Mouse (Mus musculus): Measurements from ENCODE around the gene Myo7a. TPM values are rescaled to one million over a fixed set of nuclear protein-coding genes. Genes with fewer than 3 reads are reported as not detected.

Myo7a gene
- total RNA-seq (2014; fragmentation: Nextera tagmentation) (34.8 and 43.7 TPM in 2 replicates), total RNA-seq (2017) (22.0 and 26.2 TPM in 2 replicates)

- ATAC-seq (replicated peaks; ENCODE audit: poor library complexity, severe bottlenecking), result peak; percentile 39
These were observed at the start of gene Myo7a for GRCm38 (mm10) chr7:98119179-98119960. Myo7a (minus strand) TSS chr7:98119524.

- ATAC-seq (replicated peaks; ENCODE audit: poor library complexity, severe bottlenecking), result peak; percentile 73
These were observed 45.7 kb upstream of the Myo7a start for GRCm38 (mm10) chr7:98164999-98165528.

GRCm38 (mm10) chr7:98164382-98164998 lies 45.2 kb upstream of the Myo7a start:
- no peak for ATAC-seq (replicated peaks; ENCODE audit: poor library complexity, severe bottlenecking)

- no peak for ATAC-seq (replicated peaks; ENCODE audit: poor library complexity, severe bottlenecking)
These were observed 44.4 kb upstream of the Myo7a start for GRCm38 (mm10) chr7:98163700-98164099.

DNA sequence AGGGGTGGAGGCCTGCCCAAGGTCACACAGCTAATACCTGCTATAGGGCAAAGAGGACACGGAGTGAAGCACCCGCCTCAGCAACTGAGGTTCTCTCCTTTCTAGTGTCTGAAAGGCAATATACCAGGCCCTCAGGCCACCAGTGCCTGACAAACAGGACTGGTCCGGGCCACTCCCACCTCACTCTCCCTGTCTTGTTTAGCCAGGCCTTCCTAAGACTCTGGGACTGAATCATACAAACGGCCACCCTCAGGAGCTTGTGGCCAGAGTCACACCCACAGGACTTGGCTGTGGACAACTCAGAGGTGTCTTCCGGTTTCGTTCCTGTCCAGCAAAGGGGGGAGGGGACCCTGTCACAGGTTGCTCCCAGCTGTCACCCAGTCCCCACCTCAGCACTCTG lies 42.9 kb upstream of the Myo7a start:
- no peak for ATAC-seq (replicated peaks; ENCODE audit: poor library complexity, severe bottlenecking)

- ATAC-seq (replicated peaks; ENCODE audit: poor library complexity, severe bottlenecking), result no peak
These were observed 40.9 kb upstream of the Myo7a start for GRCm38 (mm10) chr7:98160041-98160740.

- no peak for ATAC-seq (replicated peaks; ENCODE audit: poor library complexity, severe bottlenecking)
These were observed 39.2 kb upstream of the Myo7a start for GRCm38 (mm10) chr7:98158481-98158880.

- ATAC-seq (replicated peaks; ENCODE audit: poor library complexity, severe bottlenecking), result no peak
These were observed 38.5 kb upstream of the Myo7a start for GRCm38 (mm10) chr7:98157636-98158332.

DNA sequence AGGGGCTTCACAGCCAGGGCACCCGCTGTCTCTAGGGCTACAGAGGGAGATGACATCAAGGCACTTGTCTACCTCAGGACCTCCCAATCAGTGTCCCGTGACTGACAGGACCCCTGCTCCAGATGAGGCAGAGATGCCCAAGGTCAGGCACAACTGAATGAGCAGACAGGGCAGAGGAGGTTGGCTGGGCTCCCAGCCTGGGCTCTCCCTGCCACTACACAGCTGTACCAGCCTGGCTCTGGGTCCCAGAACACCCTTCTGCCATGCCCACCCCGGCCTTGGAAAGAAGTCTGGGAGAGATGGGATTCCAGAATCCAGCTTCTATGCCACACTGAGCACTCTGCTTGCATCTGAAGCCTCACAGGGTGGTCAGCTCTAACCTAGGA lies 36.9 kb upstream of the Myo7a start:
- ATAC-seq (replicated peaks; ENCODE audit: poor library complexity, severe bottlenecking), result no peak

DNA sequence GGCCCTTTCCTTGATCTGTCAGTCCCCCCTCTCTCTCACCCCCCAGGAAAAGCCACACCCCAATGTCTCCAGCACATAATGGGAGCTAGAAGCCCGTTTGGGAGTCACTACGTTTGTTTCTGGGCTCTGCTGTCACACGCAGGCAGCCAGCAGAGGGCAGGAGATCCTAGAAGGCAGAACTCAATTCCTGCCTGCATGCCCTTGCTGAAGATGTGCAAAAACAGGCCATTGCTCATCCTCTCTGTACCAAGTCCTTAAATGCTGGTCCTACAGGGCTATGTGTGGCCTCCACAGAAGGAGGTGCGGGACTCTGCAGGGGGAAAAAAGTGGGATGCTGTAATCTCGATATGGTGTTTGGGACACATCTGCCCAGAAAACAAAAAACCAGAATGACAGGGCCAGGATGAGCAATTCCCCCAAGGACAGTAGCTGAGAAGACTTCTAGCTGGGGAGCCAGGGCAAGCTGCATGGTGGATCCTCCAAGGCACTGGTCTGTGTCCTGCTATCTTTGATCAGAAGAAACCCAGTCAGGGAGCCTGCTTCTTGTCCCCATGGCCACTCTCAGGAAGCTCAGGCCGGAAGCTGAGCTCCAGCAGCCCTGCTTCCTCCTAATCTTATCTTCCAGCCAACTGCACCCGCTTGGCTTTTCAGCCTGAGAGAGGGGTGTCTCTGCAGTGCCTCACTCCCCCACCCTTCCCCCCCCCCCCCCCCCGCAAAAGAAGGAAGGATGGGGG lies 36.4 kb upstream of the Myo7a start:
- ATAC-seq (replicated peaks; ENCODE audit: poor library complexity, severe bottlenecking), result peak; percentile 65

GRCm38 (mm10) chr7:98153892-98154291 lies 34.6 kb upstream of the Myo7a start:
- ATAC-seq (replicated peaks; ENCODE audit: poor library complexity, severe bottlenecking), result no peak

DNA sequence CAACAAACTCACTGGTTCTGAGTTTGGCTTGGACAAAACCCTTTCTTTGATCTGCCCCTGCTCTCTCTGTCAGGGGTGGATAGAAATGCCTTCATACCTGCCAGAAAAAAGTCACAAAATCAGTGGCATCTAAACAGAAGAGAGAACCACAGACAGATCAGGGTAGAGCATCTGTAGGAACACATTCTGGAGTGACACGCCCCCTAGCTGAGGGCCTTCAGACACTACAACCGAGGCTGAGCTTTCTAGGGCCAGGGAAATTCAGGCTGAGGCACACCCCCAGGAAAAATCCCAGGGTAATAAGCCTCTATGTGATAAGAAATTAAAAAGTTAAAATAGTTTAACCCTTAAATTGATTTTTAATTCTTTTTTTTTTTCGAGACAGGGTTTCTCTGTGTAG lies 34.0 kb upstream of the Myo7a start:
- ATAC-seq (replicated peaks; ENCODE audit: poor library complexity, severe bottlenecking), result no peak

GRCm38 (mm10) chr7:98152400-98152799 lies 33.1 kb upstream of the Myo7a start:
- ATAC-seq (replicated peaks; ENCODE audit: poor library complexity, severe bottlenecking), result no peak

DNA sequence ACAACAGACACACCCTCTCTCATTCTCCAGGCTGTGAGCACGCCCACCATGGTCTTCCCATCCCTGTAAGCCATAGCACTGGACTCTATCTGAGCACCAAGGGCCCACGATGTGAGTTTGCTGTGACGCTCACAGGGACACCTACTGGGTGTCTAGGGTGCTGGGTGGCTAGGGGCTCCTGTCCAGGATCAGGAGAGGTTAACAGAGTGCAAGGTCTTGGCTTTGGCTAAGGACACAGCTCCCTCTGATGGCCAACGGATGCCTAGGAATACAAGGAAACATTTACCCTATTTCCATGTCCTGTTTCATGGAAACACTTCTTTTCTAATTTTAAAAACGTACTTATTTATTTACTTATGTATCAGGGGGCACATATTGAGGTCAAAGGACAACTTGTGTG lies 31.2 kb upstream of the Myo7a start:
- ATAC-seq (replicated peaks; ENCODE audit: poor library complexity, severe bottlenecking), result no peak

- no peak for ATAC-seq (replicated peaks; ENCODE audit: poor library complexity, severe bottlenecking)
These were observed 30.5 kb upstream of the Myo7a start for GRCm38 (mm10) chr7:98149802-98150201.

DNA sequence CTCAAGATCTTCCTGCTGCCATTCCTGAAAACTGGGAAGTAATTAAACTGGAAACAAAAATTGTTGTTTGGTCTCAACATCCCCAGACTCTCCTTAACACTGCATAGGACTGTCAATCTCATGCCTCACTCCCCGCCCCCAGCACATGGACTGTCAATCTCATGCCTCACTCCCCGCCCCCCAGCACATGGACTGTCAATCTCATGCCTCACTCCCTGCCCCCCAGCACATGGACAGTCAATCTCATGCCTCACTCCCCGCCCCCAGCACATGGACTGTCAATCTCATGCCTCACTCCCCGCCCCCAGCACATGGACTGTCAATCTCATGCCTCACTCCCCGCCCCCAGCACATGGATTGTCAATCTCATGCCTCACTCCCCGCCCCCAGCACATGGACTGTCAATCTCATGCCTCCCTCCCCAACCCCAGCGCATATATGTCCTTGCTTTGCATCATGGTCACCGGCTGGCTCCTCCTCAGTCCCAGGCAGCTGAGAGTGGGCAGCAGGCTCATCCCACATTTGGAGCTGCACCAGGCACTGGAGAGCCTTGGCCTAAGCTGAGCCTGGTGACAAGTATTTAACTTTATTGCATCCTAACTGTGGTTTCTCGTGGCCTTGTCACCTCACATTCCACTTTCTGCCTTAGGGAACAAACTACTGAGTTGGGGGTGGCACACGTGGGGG lies 29.5 kb upstream of the Myo7a start:
- no peak for ATAC-seq (replicated peaks; ENCODE audit: poor library complexity, severe bottlenecking)

DNA sequence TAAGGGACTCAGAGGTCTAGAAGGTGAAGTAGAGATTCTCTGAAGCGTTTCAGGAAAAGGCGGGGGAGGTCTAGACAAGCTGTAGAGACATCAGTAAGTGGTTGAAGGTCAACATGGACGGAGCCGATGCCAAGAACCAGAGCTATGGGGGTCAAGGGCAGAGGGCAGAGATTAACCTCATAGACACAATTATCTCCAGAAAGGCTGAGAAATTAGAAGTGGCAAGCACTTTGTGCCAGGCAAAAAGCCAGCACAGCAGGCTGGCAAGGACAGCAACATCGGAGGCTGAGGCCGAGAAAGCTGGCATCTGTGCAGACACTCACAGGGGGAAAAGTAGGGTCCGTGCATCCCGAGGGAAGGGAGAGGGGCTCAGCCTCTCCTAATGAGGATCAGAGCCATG lies 28.4 kb upstream of the Myo7a start:
- no peak for ATAC-seq (replicated peaks; ENCODE audit: poor library complexity, severe bottlenecking)

DNA sequence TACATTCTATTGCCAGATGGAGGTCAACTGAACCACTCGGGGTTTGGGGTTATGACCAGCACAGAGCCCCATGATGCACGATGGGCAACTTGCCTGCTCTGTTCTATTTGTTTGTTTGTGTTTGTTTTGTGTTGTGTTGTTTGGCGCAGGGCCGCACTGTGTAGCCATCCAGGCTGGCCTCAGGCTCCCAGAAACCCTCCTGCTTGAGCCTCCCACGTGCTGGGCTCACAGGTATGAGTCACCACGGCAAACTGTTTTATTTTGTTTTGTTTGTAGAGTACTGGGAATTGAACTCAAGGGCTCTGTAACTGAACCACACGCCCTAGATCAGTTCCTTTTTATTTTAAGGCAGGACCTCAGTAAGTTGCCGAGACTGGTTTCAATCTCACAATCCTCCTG lies 27.1 kb upstream of the Myo7a start:
- ATAC-seq (replicated peaks; ENCODE audit: poor library complexity, severe bottlenecking), result no peak

DNA sequence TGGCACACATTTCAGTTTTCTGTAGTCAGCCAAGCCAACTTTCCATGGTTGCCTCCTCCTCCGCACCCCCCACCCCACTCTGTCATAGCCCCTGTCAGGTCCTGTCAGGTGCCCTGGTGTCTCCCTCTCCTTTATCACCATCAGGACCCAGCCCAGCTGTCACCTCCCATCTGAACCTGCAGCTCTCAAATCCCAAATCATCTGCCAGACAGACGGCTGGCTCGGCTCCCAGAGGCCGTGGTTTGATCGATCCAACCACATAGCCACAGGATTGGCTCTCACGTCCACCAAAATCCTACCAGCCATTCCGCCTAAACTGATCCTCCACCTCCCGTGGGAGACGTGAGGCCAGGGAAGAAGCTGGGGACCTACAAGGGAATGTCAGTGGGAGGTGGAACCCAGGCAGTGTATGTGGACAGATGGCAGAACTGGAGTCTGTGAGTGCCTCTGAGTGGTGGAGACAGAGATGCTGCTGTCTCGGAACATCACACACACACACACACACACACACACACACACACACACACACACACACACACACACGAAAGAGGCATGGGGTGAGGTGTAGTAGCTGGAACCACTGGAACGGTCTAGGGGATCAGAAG lies 26.6 kb upstream of the Myo7a start:
- no peak for ATAC-seq (replicated peaks; ENCODE audit: poor library complexity, severe bottlenecking)
